Mouse (Mus musculus) liver, postnatal 0 days (tissue): Measurements from ENCODE around the gene S100a14. TPM values are rescaled to one million over a fixed set of nuclear protein-coding genes. Genes with fewer than 3 reads are reported as not detected.

Source experiments
- ATAC-seq: fragments of 200-750 bp; cut with Nextera tagmentation; 2 replicates; pipeline ENCODE4 v1.8.0; 2017; ENCODE audit warnings: mild to moderate bottlenecking, moderate library complexity
- DNase-seq: peaks from one replicate; pipeline ENCODE4 v3.0.0-alpha.2; 2016
- H3K27ac ChIP-seq: fragments of 300-500 bp; sonication (generic); 2 replicates; pipeline ENCODE4 v1.5.1; 2014; ENCODE audit warnings: antibody characterized with exemption, moderate library complexity, mild to moderate bottlenecking, low read depth
- H3K27me3 ChIP-seq: fragments of 300-500 bp; sonication (generic); 2 replicates; pipeline ENCODE4 v1.6.1; 2014; ENCODE audit warnings: low read length, control low read depth, mixed read lengths; ENCODE audit not compliant: insufficient read depth
- H3K36me3 ChIP-seq: fragments of 300-500 bp; sonication (generic); replicated peaks from 2 replicates; pipeline ENCODE4 v1.6.1; 2014; ENCODE audit warnings: mild to moderate bottlenecking, control low read depth, low read length, moderate library complexity, mixed read lengths; ENCODE audit not compliant: insufficient read depth
- H3K4me1 ChIP-seq: fragments of 300-500 bp; sonication (generic); 2 replicates; pipeline ENCODE4 v1.6.1; 2014; ENCODE audit warnings: antibody characterized with exemption, mild to moderate bottlenecking, control low read depth; ENCODE audit not compliant: insufficient read depth
- H3K4me2 ChIP-seq: fragments of 300-500 bp; sonication (generic); 2 replicates; pipeline ENCODE4 v1.6.1; 2014; ENCODE audit warnings: low read depth, mild to moderate bottlenecking, low read length, moderate library complexity, mixed read lengths
- H3K4me3 ChIP-seq: fragments of 300-500 bp; sonication (generic); 2 replicates; pipeline ENCODE4 v1.5.1; 2014; ENCODE audit warnings: low read depth, low read length
- H3K9ac ChIP-seq: fragments of 300-500 bp; sonication (generic); replicated peaks from 2 replicates; pipeline ENCODE4 v1.6.1; 2014; ENCODE audit warnings: mild to moderate bottlenecking, moderate library complexity
- H3K9me3 ChIP-seq: fragments of 300-500 bp; sonication (generic); 2 replicates; pipeline ENCODE4 v1.6.1; 2016; ENCODE audit warnings: mild to moderate bottlenecking, control low read depth, low read length, mixed read lengths
- CTCF ChIP-seq: sonication (generic); IDR thresholded peaks from 2 replicates; pipeline ENCODE4 v1.5.1; 2016; ENCODE audit warnings: antibody characterized with exemption, low read depth
- EP300 ChIP-seq: IDR thresholded peaks from 2 replicates; pipeline ENCODE4 v1.6.1; 2016; ENCODE audit warnings: antibody characterized with exemption, low read depth, mild to moderate bottlenecking
- WGBS: fragments of 180-500 bp; shearing (Covaris S2); extraction: QIAGEN DNeasy Blood & Tissue Kit; methylation state at CpG from one replicate; pipeline ENCODE4 v1.1.7; 2014; ENCODE audit not compliant: insufficient replicate concordance; 5-methylcytosine and 5-hydroxymethylcytosine counted together
- polyA plus RNA-seq: library from polyadenylated mRNA; unstranded; fragments of >200 nt; fragmentation: Nextera tagmentation; extraction: Ambion mirVana; gene quantifications from 2 replicates; pipeline ENCODE4 v1.2.1, GENCODE M21; 2015

Gene S100a14
- polyA plus RNA-seq, 1 experiment from 2014 or later = not detected

DNA sequence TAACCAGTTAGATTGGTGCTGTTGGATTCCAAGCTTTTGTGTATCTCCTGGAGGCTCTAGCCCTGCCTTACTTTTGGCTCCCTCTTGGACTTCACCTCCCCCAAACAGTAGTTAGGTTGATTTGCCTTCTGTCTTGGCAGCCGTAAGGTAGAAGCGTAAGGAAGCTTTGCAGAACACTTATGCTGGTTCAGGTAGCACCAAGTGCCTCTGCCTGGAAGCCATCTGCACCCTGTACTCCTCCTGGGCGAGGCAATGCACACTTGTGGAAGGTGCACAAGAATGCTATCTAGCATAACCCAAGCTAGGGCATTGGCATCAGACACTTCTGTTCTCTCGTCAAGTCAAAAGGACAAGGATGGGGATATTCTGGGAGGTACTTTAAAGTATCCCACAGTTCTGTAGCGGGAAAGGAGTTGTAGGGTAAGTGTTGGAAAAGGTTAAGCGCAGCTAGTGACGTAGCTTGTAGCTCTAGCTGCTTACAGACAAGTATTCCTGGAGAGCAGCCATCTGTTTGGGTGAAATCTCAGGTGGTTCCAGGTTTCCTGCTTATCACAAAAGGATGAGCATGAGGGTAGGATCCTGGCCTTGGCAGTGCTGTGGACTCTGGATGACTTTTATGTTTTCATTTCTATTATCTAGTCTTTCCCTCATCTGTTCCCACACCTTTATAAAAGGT lies 30.7 kb upstream of the S100a14 start:
- DNase-seq (no peak), ATAC-seq (no peak)
- 95% methylated on average over 7 of the region's 7 CpGs for WGBS
- H3K9me3 ChIP-seq = no peaks in the 10 kb centered on the region
- H3K36me3 ChIP-seq = peaks cover 48% of the 10 kb centered on the region
- H3K27me3 ChIP-seq = no peaks in the 10 kb centered on the region
- H3K9ac ChIP-seq = no peak overlapping the region
- no peak for TF ChIP-seq EP300
- TF ChIP-seq CTCF = no peak
- no peak overlapping the region for H3K4me2 ChIP-seq
- 0 out of 2 replicates have a peak, but pooled peaks cover 3% of the 10 kb centered on the region for H3K4me1 ChIP-seq
- no peak overlapping the region for H3K4me3 ChIP-seq
- no peak overlapping the region for H3K27ac ChIP-seq

- Histone ChIP-seq H3K9me3 (no peaks in the 10 kb centered on the region), H3K4me2 (no peak overlapping the region), H3K4me1 (0 out of 2 replicates have a peak, but pooled peaks cover 3% of the 10 kb centered on the region), H3K27ac (no peak overlapping the region), H3K4me3 (no peak overlapping the region), H3K36me3 (peaks cover 63% of the 10 kb centered on the region), H3K27me3 (no peaks in the 10 kb centered on the region), H3K9ac (no peak overlapping the region)
- no peak for ATAC-seq
- DNase-seq = no peak
- TF ChIP-seq EP300 (no peak), CTCF (no peak)
Observed at GRCm38 (mm10) chr3:90497597-90497996, 29.1 kb upstream of the S100a14 start.

DNA sequence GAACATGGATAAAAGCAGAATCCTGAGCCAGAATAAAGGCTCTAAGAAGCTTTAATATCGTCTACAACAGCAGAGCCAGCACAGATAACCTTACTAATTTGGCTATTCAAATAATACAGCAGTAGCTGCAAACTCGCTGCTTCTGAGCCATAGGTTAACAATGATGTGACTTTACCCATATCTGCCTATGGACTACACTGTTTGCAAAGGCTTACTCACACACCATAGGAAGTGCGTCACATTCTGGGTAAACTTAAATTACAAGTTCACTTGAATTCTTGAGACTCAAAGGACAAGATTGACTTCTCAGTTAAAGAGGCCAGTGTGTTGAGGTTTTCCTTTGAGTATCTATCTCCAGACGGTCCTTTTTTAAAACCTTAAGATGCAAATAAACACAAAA lies 23.2 kb upstream of the S100a14 start:
- Histone ChIP-seq H3K9me3 (no peaks in the 10 kb centered on the region), H3K36me3 (peaks cover 75% of the 10 kb centered on the region), H3K9ac (no peak overlapping the region), H3K27ac (no peak overlapping the region), H3K4me1 (peaks cover 8% of the 10 kb centered on the region), H3K27me3 (no peaks in the 10 kb centered on the region), H3K4me2 (no peak overlapping the region), H3K4me3 (no peak overlapping the region)
- 88% methylated on average over 4 of the region's 4 CpGs for WGBS
- DNase-seq (no peak), ATAC-seq (no peak)
- TF ChIP-seq EP300 (no peak), CTCF (no peak)

DNA sequence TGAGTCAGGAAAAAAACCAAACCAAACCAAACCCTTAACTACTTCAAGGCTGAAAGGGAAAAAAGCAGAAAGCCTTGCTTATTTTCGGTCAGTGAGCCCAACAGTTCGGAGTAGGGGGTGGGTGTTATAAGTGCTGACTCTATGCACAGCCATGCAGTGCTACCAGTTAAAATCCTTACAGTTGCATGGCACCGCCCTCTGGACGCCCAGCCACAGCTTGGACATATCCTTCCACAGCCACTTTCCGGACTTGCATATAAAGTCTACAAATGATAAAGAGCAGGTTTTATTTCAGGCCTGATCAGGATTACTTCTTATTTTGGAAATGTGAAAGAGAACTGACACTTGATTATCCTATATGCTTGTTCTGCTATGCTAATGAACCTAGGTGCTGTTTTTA lies 21.4 kb upstream of the S100a14 start:
- no peak overlapping the region for H3K4me3 ChIP-seq
- H3K27ac ChIP-seq = no peak overlapping the region
- DNase-seq (no peak), ATAC-seq (no peak)
- H3K4me1 ChIP-seq = peaks cover 8% of the 10 kb centered on the region
- H3K36me3 ChIP-seq = peaks cover 67% of the 10 kb centered on the region
- no peaks in the 10 kb centered on the region for H3K9me3 ChIP-seq
- H3K9ac ChIP-seq = no peak overlapping the region
- TF ChIP-seq CTCF = no peak
- TF ChIP-seq EP300 = no peak
- 91% methylated on average over 5 of the region's 5 CpGs for WGBS
- no peak overlapping the region for H3K4me2 ChIP-seq
- no peaks in the 10 kb centered on the region for H3K27me3 ChIP-seq

DNA sequence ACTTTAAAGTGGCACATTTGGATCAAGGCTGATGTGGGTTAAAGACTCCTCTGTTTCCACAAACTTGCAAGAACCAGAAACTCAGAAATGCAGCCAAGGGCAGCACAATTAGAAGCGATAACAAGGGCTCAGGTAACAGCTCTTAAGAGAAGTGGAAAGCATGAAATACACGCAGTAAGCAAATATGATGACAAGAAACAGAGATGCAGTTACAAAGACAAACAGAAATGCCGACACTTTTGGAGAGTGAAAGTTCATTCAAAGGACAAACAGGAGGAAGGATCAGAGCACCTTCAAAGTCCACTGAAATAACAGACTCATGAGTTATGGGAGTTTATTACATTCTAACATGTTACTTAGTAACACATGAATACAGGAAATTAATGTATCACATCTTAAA lies 20.3 kb upstream of the S100a14 start:
- peaks cover 63% of the 10 kb centered on the region for H3K36me3 ChIP-seq
- no peak for ATAC-seq
- no peaks in the 10 kb centered on the region for H3K9me3 ChIP-seq
- H3K27ac ChIP-seq = no peak overlapping the region
- no peak overlapping the region for H3K4me3 ChIP-seq
- DNase-seq = no peak
- no peaks in the 10 kb centered on the region for H3K27me3 ChIP-seq
- H3K4me2 ChIP-seq = no peak overlapping the region
- H3K4me1 ChIP-seq = peaks cover 8% of the 10 kb centered on the region
- H3K9ac ChIP-seq = no peak overlapping the region
- WGBS = 78% methylated on average over 3 of the region's 3 CpGs
- TF ChIP-seq CTCF (no peak), EP300 (no peak)

- peaks cover 9% of the 10 kb centered on the region for H3K4me1 ChIP-seq
- ATAC-seq (no peak), DNase-seq (no peak)
- H3K27ac ChIP-seq = peak overlapping the region; percentile 99
- peak overlapping the region; percentile 96 for H3K4me3 ChIP-seq
- no peaks in the 10 kb centered on the region for H3K27me3 ChIP-seq
- TF ChIP-seq EP300 = no peak
- TF ChIP-seq CTCF = no peak; the same call in 1 of the 2 replicates
- 1% methylated on average over 20 of the region's 20 CpGs for WGBS
- peaks cover 45% of the 10 kb centered on the region for H3K36me3 ChIP-seq
- H3K4me2 ChIP-seq = peak overlapping the region; percentile 79
- H3K9me3 ChIP-seq = no peaks in the 10 kb centered on the region
- peak overlapping the region; percentile 99 for H3K9ac ChIP-seq
Observed at GRCm38 (mm10) chr3:90508287-90508949, 18.2 kb upstream of the S100a14 start.
